Mouse (Mus musculus): Measurements from ENCODE around the gene Vmn1r46. TPM values are rescaled to one million over a fixed set of nuclear protein-coding genes. Genes with fewer than 3 reads are reported as not detected.
"Not testable (repeated sequence)": the region's sequence is repeated elsewhere in the genome, so short reads cannot be mapped to it uniquely, and the experiment has no call there.

Gene Vmn1r46
- polyA plus RNA-seq (2012; rRNA removed): not detected in 2 replicates

- H3K4me3 ChIP-seq (ENCODE audit: control insufficient read depth, low read depth, low read length): no peak within 1 kb of the TSS
- H3K36me3 ChIP-seq (ENCODE audit: control insufficient read depth, insufficient read depth, low read length): no peaks in the 10 kb centered on the region
- H3K27ac ChIP-seq (ENCODE audit: control insufficient read depth, insufficient read depth, low read depth, low read length): no peak within 1 kb of the TSS
- no peaks in the 10 kb centered on the region for H3K4me1 ChIP-seq (ENCODE audit: control insufficient read depth, insufficient read depth, low read length)
- TF ChIP-seq CTCF (IDR thresholded peaks at IDR 0.05; ENCODE audit: control insufficient read depth, insufficient read depth, insufficient replicate concordance, low read depth, low read length): no peak
- no peak for TF ChIP-seq POLR2A (IDR thresholded peaks at IDR 0.05; ENCODE audit: control insufficient read depth, low read depth, low read length)
- H3K27me3 ChIP-seq (ENCODE audit: control insufficient read depth, insufficient read depth, low read length): no peaks in the 10 kb centered on the region
Measured at GRCm38 (mm10) chr6:89969013-89969412, at the start of gene Vmn1r46. TSS of gene Vmn1r46 (plus strand) at chr6:89969313.

DNA sequence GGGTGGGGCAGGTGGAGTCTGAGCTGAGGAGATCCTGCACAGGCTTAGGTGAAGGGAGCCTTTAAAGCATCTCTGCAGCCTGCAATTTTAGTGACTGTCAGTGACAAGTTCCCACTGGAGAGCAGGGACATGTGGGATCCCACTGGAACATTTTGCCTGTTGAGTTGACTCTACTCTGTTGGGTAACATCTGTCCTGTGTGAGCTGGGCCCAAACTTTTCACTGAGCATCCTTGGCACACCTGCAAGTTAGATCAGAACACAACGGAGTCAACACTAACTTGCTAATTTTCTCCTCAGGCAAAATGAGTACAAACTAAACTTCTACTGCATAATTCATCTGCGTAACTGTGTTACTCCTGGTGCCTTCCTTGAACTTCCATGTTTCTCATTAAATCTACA lies 28.6 kb upstream of the Vmn1r46 start, which contains the start of gene Vmn1r45:
TSS of gene Vmn1r45 (minus strand) at position 101 of the 400 bp plus-strand sequence.
- not testable (repeated sequence) for H3K27me3 ChIP-seq (ENCODE audit: control insufficient read depth, insufficient read depth, low read length); H3K4me1 ChIP-seq (ENCODE audit: control insufficient read depth, insufficient read depth, low read length); H3K4me3 ChIP-seq (ENCODE audit: control insufficient read depth, low read depth, low read length); H3K36me3 ChIP-seq (ENCODE audit: control insufficient read depth, insufficient read depth, low read length); H3K27ac ChIP-seq (ENCODE audit: control insufficient read depth, insufficient read depth, low read depth, low read length)

- no peaks in the 10 kb centered on the region for H3K36me3 ChIP-seq (ENCODE audit: control insufficient read depth, insufficient read depth, low read length)
- H3K27ac ChIP-seq (ENCODE audit: control insufficient read depth, insufficient read depth, low read depth, low read length): no peak overlapping the region
- no peaks in the 10 kb centered on the region for H3K4me1 ChIP-seq (ENCODE audit: control insufficient read depth, insufficient read depth, low read length)
- H3K27me3 ChIP-seq (ENCODE audit: control insufficient read depth, insufficient read depth, low read length): no peaks in the 10 kb centered on the region
- no peak overlapping the region for H3K4me3 ChIP-seq (ENCODE audit: control insufficient read depth, low read depth, low read length)
- TF ChIP-seq POLR2A (IDR thresholded peaks at IDR 0.05; ENCODE audit: control insufficient read depth, low read depth, low read length) (no peak), CTCF (IDR thresholded peaks at IDR 0.05; ENCODE audit: control insufficient read depth, insufficient read depth, insufficient replicate concordance, low read depth, low read length) (no peak)
Measured at GRCm38 (mm10) chr6:89940926-89941325, 28.2 kb upstream of the Vmn1r46 start.

- no peak overlapping the region for H3K27ac ChIP-seq (ENCODE audit: control insufficient read depth, insufficient read depth, low read depth, low read length)
- no peak for TF ChIP-seq POLR2A (IDR thresholded peaks at IDR 0.05; ENCODE audit: control insufficient read depth, low read depth, low read length)
- TF ChIP-seq CTCF (IDR thresholded peaks at IDR 0.05; ENCODE audit: control insufficient read depth, insufficient read depth, insufficient replicate concordance, low read depth, low read length): no peak
- H3K27me3 ChIP-seq (ENCODE audit: control insufficient read depth, insufficient read depth, low read length): no peaks in the 10 kb centered on the region
- no peaks in the 10 kb centered on the region for H3K36me3 ChIP-seq (ENCODE audit: control insufficient read depth, insufficient read depth, low read length)
- no peak overlapping the region for H3K4me3 ChIP-seq (ENCODE audit: control insufficient read depth, low read depth, low read length)
- no peaks in the 10 kb centered on the region for H3K4me1 ChIP-seq (ENCODE audit: control insufficient read depth, insufficient read depth, low read length)
Measured at GRCm38 (mm10) chr6:89953556-89953955, 15.6 kb upstream of the Vmn1r46 start.

- Histone ChIP-seq H3K27me3 (ENCODE audit: control insufficient read depth, insufficient read depth, low read length) (no peaks in the 10 kb centered on the region), H3K27ac (ENCODE audit: control insufficient read depth, insufficient read depth, low read depth, low read length) (no peak overlapping the region), H3K4me3 (ENCODE audit: control insufficient read depth, low read depth, low read length) (no peak overlapping the region), H3K36me3 (ENCODE audit: control insufficient read depth, insufficient read depth, low read length) (no peaks in the 10 kb centered on the region), H3K4me1 (ENCODE audit: control insufficient read depth, insufficient read depth, low read length) (no peaks in the 10 kb centered on the region)
- TF ChIP-seq CTCF (IDR thresholded peaks at IDR 0.05; ENCODE audit: control insufficient read depth, insufficient read depth, insufficient replicate concordance, low read depth, low read length) (no peak), POLR2A (IDR thresholded peaks at IDR 0.05; ENCODE audit: control insufficient read depth, low read depth, low read length) (no peak)
Measured at GRCm38 (mm10) chr6:89966341-89966740, 2.8 kb upstream of the Vmn1r46 start.

DNA sequence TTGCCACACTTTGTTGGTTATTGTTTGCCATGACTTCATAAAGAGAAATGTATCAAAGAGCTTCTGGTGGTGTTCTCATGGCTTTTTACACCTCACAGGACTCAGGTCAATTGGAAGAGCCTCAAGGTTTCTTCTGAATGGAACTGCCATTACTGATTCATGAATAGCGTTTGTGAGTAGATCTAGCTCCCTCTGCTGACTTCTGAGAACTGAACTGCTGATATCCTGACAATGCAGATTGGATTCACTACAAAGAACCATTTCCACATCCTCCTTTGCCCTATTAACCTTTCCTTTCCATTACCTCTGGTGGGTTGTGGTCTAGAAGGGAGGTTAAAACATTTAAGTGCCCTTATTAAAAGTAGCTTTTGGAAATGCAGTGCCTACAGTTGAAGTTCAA lies 16.9 kb downstream of the Vmn1r46 start:
- no peak overlapping the region for H3K27ac ChIP-seq (ENCODE audit: control insufficient read depth, insufficient read depth, low read depth, low read length)
- H3K27me3 ChIP-seq (ENCODE audit: control insufficient read depth, insufficient read depth, low read length): no peaks in the 10 kb centered on the region
- no peaks in the 10 kb centered on the region for H3K4me1 ChIP-seq (ENCODE audit: control insufficient read depth, insufficient read depth, low read length)
- TF ChIP-seq CTCF (IDR thresholded peaks at IDR 0.05; ENCODE audit: control insufficient read depth, insufficient read depth, insufficient replicate concordance, low read depth, low read length): no peak
- no peak for TF ChIP-seq POLR2A (IDR thresholded peaks at IDR 0.05; ENCODE audit: control insufficient read depth, low read depth, low read length)
- no peak overlapping the region for H3K4me3 ChIP-seq (ENCODE audit: control insufficient read depth, low read depth, low read length)
- H3K36me3 ChIP-seq (ENCODE audit: control insufficient read depth, insufficient read depth, low read length): no peaks in the 10 kb centered on the region

DNA sequence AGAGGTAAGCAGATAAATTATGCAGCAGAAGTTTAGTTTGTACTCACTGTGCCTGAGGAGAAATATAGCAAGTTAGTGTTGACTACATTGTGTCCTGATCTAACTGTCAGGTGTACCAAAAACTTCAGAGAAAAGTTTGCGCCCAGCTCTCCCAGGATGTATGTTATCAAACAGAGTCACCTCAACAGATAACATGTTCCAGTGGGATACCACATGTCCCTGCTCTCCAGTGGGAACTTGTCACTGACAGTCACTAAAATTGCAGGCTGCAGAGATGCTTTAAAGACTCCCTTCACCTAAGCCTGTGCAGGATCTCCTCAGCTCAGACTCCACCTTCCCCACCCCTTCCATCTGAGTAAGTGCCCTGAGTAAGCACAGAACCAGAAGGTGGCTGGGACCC lies 46.7 kb downstream of the Vmn1r46 start, which contains the start of gene Vmn1r47:
TSS of gene Vmn1r47 (plus strand) at position 301 of the 400 bp plus-strand sequence.
- H3K27me3 ChIP-seq (ENCODE audit: control insufficient read depth, insufficient read depth, low read length); H3K27ac ChIP-seq (ENCODE audit: control insufficient read depth, insufficient read depth, low read depth, low read length); H3K4me1 ChIP-seq (ENCODE audit: control insufficient read depth, insufficient read depth, low read length); H3K4me3 ChIP-seq (ENCODE audit: control insufficient read depth, low read depth, low read length); H3K36me3 ChIP-seq (ENCODE audit: control insufficient read depth, insufficient read depth, low read length): not testable (repeated sequence)

Other genes starting within 250 kb of the Vmn1r46 start
- not detected in 2 replicates for gene Vmn1r41, start 228.5 kb upstream of the Vmn1r46 start, polyA plus RNA-seq (2012; rRNA removed)
- gene Vmn1r42, start 92.9 kb upstream of the Vmn1r46 start, polyA plus RNA-seq (2012; rRNA removed): 0.05 and 0.06 TPM in 2 replicates
- 0.93 and 1.2 TPM in 2 replicates for gene Vmn1r43, start 92.9 kb upstream of the Vmn1r46 start, polyA plus RNA-seq (2012; rRNA removed)
- gene Vmn1r44, start 85.7 kb upstream of the Vmn1r46 start, polyA plus RNA-seq (2012; rRNA removed): 0.09 and 0.41 TPM in 2 replicates
- not detected in 2 replicates for gene Vmn1r45, start 28.7 kb upstream of the Vmn1r46 start, polyA plus RNA-seq (2012; rRNA removed)
- gene Vmn1r47, start 46.8 kb downstream of the Vmn1r46 start, polyA plus RNA-seq (2012; rRNA removed): not detected in 2 replicates
- gene Vmn1r48, start 67.5 kb downstream of the Vmn1r46 start, polyA plus RNA-seq (2012; rRNA removed): not detected in 2 replicates
- gene Vmn1r49, start 109.2 kb downstream of the Vmn1r46 start, polyA plus RNA-seq (2012; rRNA removed): not detected in 2 replicates
- not detected in 2 replicates for gene Vmn1r50, start 132.1 kb downstream of the Vmn1r46 start, polyA plus RNA-seq (2012; rRNA removed)
- gene Vmn1r51, start 153.3 kb downstream of the Vmn1r46 start, polyA plus RNA-seq (2012; rRNA removed): not detected in 2 replicates
- gene Vmn1r52, start 205.5 kb downstream of the Vmn1r46 start, polyA plus RNA-seq (2012; rRNA removed): not detected in 2 replicates
- not detected in 2 replicates for gene V1ra8, start 233.5 kb downstream of the Vmn1r46 start, polyA plus RNA-seq (2012; rRNA removed)

Measured in testis, adult 2 months (tissue).